Mouse (Mus musculus) intestine, embryonic 15.5 days (tissue): ENCODE results near the gene Ccr6. TPM values are rescaled to one million over a fixed set of nuclear protein-coding genes. Genes with fewer than 3 reads are reported as not detected.
"Not testable (repeated sequence)": the region's sequence is repeated elsewhere in the genome, so short reads cannot be mapped to it uniquely, and the experiment has no call there.

Experiments used
- ATAC-seq: fragments of 200-750 bp; cut with Nextera tagmentation; 2 replicates; pipeline ENCODE4 v1.8.0; 2017; ENCODE audit warnings: moderate TSS enrichment, moderate library complexity
- H3K27ac ChIP-seq: fragments of 300-500 bp; sonication (generic); 2 replicates; pipeline ENCODE4 v1.5.1; 2015; ENCODE audit warnings: mild to moderate bottlenecking, inconsistent platforms
- H3K27me3 ChIP-seq: fragments of 300-500 bp; sonication (generic); replicated peaks from 2 replicates; pipeline ENCODE4 v1.6.1; 2015; ENCODE audit warnings: inconsistent platforms
- H3K36me3 ChIP-seq: fragments of 300-500 bp; sonication (generic); 2 replicates; pipeline ENCODE4 v1.6.1; 2015; ENCODE audit warnings: inconsistent platforms
- H3K4me1 ChIP-seq: fragments of 300-500 bp; sonication (generic); replicated peaks from 2 replicates; pipeline ENCODE4 v1.6.1; 2015; ENCODE audit warnings: inconsistent platforms
- H3K4me2 ChIP-seq: fragments of 300-500 bp; sonication (generic); replicated peaks from 2 replicates; pipeline ENCODE4 v1.6.1; 2015; ENCODE audit warnings: mild to moderate bottlenecking, inconsistent platforms
- H3K4me3 ChIP-seq: fragments of 300-500 bp; sonication (generic); replicated peaks from 2 replicates; pipeline ENCODE4 v1.5.1; 2015; ENCODE audit warnings: inconsistent platforms
- H3K9ac ChIP-seq: fragments of 300-500 bp; sonication (generic); 2 replicates; pipeline ENCODE4 v1.6.1; 2015; ENCODE audit warnings: inconsistent platforms
- H3K9me3 ChIP-seq: fragments of 300-500 bp; sonication (generic); 2 replicates; pipeline ENCODE4 v1.6.1; 2016; ENCODE audit warnings: inconsistent platforms
- WGBS: fragments of 180-500 bp; shearing (Covaris S2); methylation state at CpG from one replicate; pipeline ENCODE4 v1.1.7; 2015; 5-methylcytosine and 5-hydroxymethylcytosine counted together
- polyA plus RNA-seq: library from polyadenylated mRNA; unstranded; fragments of >200 nt; fragmentation: Nextera tagmentation; extraction: Ambion mirVana; gene quantifications from 2 replicates; pipeline ENCODE4 v1.2.1, GENCODE M21; 2015

Ccr6 gene
- polyA plus RNA-seq, 1 experiment from 2014 or later = 0.50 TPM

- no peaks in the 10 kb centered on the region for H3K9me3 ChIP-seq
- H3K4me1 ChIP-seq = 0 out of 2 replicates have a peak, but pooled peaks cover 2% of the 10 kb centered on the region
- H3K4me2 ChIP-seq = no peak overlapping the region
- ATAC-seq = no peak
- H3K27ac ChIP-seq = no peak overlapping the region
- no peaks in the 10 kb centered on the region for H3K27me3 ChIP-seq
- 85% methylated on average over 3 of the region's 3 CpGs for WGBS
- no peak overlapping the region for H3K9ac ChIP-seq
- H3K4me3 ChIP-seq = no peak overlapping the region
- H3K36me3 ChIP-seq = no peaks in the 10 kb centered on the region
These were observed 3.7 kb downstream of the Ccr6 start for GRCm38 (mm10) chr17:8239561-8239960.

- Histone ChIP-seq H3K4me2 (no peak overlapping the region), H3K4me3 (no peak overlapping the region), H3K27ac (no peak overlapping the region), H3K9ac (no peak overlapping the region), H3K36me3 (no peaks in the 10 kb centered on the region), H3K4me1 (0 out of 2 replicates have a peak, but pooled peaks cover 3% of the 10 kb centered on the region), H3K9me3 (no peaks in the 10 kb centered on the region), H3K27me3 (no peaks in the 10 kb centered on the region)
- no peak for ATAC-seq
- 57% methylated on average over 4 of the region's 4 CpGs for WGBS
These were observed 4.7 kb downstream of the Ccr6 start for GRCm38 (mm10) chr17:8240517-8240916.

- no peaks in the 10 kb centered on the region for H3K9me3 ChIP-seq
- no peak overlapping the region for H3K4me3 ChIP-seq
- 0 out of 2 replicates have a peak, but pooled peaks cover 3% of the 10 kb centered on the region for H3K4me1 ChIP-seq
- no peaks in the 10 kb centered on the region for H3K27me3 ChIP-seq
- H3K27ac ChIP-seq = no peak overlapping the region
- no peak for ATAC-seq
- no peaks in the 10 kb centered on the region for H3K36me3 ChIP-seq
- no peak overlapping the region for H3K9ac ChIP-seq
- H3K4me2 ChIP-seq = no peak overlapping the region
- 75% methylated on average over 12 of the region's 12 CpGs for WGBS
These were observed 5.8 kb downstream of the Ccr6 start for GRCm38 (mm10) chr17:8241645-8242044.

- Histone ChIP-seq H3K27me3 (no peaks in the 10 kb centered on the region), H3K4me2 (no peak overlapping the region), H3K27ac (no peak overlapping the region), H3K9ac (no peak overlapping the region), H3K9me3 (no peaks in the 10 kb centered on the region), H3K4me3 (no peak overlapping the region), H3K4me1 (0 out of 2 replicates have a peak, but pooled peaks cover 3% of the 10 kb centered on the region), H3K36me3 (no peaks in the 10 kb centered on the region)
- WGBS = 80% methylated on average over 11 of the region's 11 CpGs
- ATAC-seq = no peak
These were observed 6.3 kb downstream of the Ccr6 start for GRCm38 (mm10) chr17:8242186-8242585.

- no peak overlapping the region for H3K27ac ChIP-seq
- H3K9ac ChIP-seq = no peak overlapping the region
- H3K4me1 ChIP-seq = 0 out of 2 replicates have a peak, but pooled peaks cover 3% of the 10 kb centered on the region
These were observed 8.3 kb downstream of the Ccr6 start for GRCm38 (mm10) chr17:8244124-8244523.

GRCm38 (mm10) chr17:8246102-8246754 is 10.4 kb downstream of the Ccr6 start:
- Histone ChIP-seq H3K27me3 (no peaks in the 10 kb centered on the region), H3K9ac (no peak overlapping the region), H3K4me3 (no peak overlapping the region), H3K4me1 (0 out of 2 replicates have a peak, but pooled peaks cover 3% of the 10 kb centered on the region), H3K27ac (peak overlapping the region; percentile 17), H3K9me3 (no peaks in the 10 kb centered on the region), H3K36me3 (no peaks in the 10 kb centered on the region), H3K4me2 (0 out of 2 replicates have a peak overlapping the region, but pooled peaks have one; percentile 6)
- ATAC-seq = peak; percentile 69
- WGBS = 53% methylated on average over 4 of the region's 4 CpGs

More at GRCm38 (mm10) chr17:8244124-8244523, 8.3 kb downstream of the Ccr6 start:
- no peaks in the 10 kb centered on the region for H3K9me3 ChIP-seq
- no peaks in the 10 kb centered on the region for H3K27me3 ChIP-seq
- 60% methylated on average over 2 of the region's 2 CpGs for WGBS
- no peaks in the 10 kb centered on the region for H3K36me3 ChIP-seq
- no peak overlapping the region for H3K4me3 ChIP-seq
- no peak overlapping the region for H3K4me2 ChIP-seq
- ATAC-seq = no peak

GRCm38 (mm10) chr17:8251704-8252103 is 15.9 kb downstream of the Ccr6 start:
- Histone ChIP-seq H3K9ac (no peak overlapping the region), H3K4me3 (no peak overlapping the region), H3K36me3 (no peaks in the 10 kb centered on the region), H3K9me3 (no peaks in the 10 kb centered on the region), H3K4me2 (no peak overlapping the region), H3K27ac (no peak overlapping the region), H3K4me1 (no peaks in the 10 kb centered on the region), H3K27me3 (no peaks in the 10 kb centered on the region)
- 92% methylated on average over 7 of the region's 7 CpGs for WGBS
- ATAC-seq = no peak

GRCm38 (mm10) chr17:8254268-8254667 is 18.4 kb downstream of the Ccr6 start:
- no peak for ATAC-seq
- H3K36me3 ChIP-seq = no peaks in the 10 kb centered on the region
- no peak overlapping the region for H3K27ac ChIP-seq
- no peak overlapping the region for H3K4me3 ChIP-seq
- no peaks in the 10 kb centered on the region for H3K9me3 ChIP-seq
- H3K9ac ChIP-seq = no peak overlapping the region
- H3K4me1 ChIP-seq = no peaks in the 10 kb centered on the region
- H3K27me3 ChIP-seq = no peaks in the 10 kb centered on the region
- H3K4me2 ChIP-seq = no peak overlapping the region

- Histone ChIP-seq H3K9ac (no peak overlapping the region), H3K27ac (no peak overlapping the region), H3K4me1 (no peaks in the 10 kb centered on the region), H3K4me3 (no peak overlapping the region), H3K36me3 (no peaks in the 10 kb centered on the region), H3K27me3 (no peaks in the 10 kb centered on the region), H3K4me2 (no peak overlapping the region), H3K9me3 (no peaks in the 10 kb centered on the region)
- no peak for ATAC-seq
- WGBS = 59% methylated on average over 3 of the region's 3 CpGs
These were observed 19.1 kb downstream of the Ccr6 start for GRCm38 (mm10) chr17:8254914-8255313.

- Histone ChIP-seq H3K9me3 (no peaks in the 10 kb centered on the region), H3K4me3 (no peak overlapping the region), H3K36me3 (no peaks in the 10 kb centered on the region)
These were observed 19.7 kb downstream of the Ccr6 start for GRCm38 (mm10) chr17:8255583-8255982.

GRCm38 (mm10) chr17:8256982-8257381 is 21.1 kb downstream of the Ccr6 start:
- Histone ChIP-seq H3K4me1 (no peaks in the 10 kb centered on the region), H3K27me3 (no peaks in the 10 kb centered on the region), H3K27ac (no peak overlapping the region), H3K9ac (no peak overlapping the region), H3K4me3 (no peak overlapping the region), H3K36me3 (no peaks in the 10 kb centered on the region), H3K9me3 (no peaks in the 10 kb centered on the region), H3K4me2 (no peak overlapping the region)
- 72% methylated on average over 8 of the region's 8 CpGs for WGBS
- ATAC-seq = no peak

More at GRCm38 (mm10) chr17:8255583-8255982, 19.7 kb downstream of the Ccr6 start:
- Histone ChIP-seq H3K27ac (no peak overlapping the region), H3K9ac (no peak overlapping the region), H3K4me2 (no peak overlapping the region), H3K4me1 (no peaks in the 10 kb centered on the region), H3K27me3 (no peaks in the 10 kb centered on the region)
- 83% methylated on average over 6 of the region's 6 CpGs for WGBS
- no peak for ATAC-seq

GRCm38 (mm10) chr17:8264638-8265037 is 28.8 kb downstream of the Ccr6 start:
- not testable (repeated sequence) for H3K27ac ChIP-seq, H3K27me3 ChIP-seq, H3K9ac ChIP-seq, H3K4me1 ChIP-seq, H3K9me3 ChIP-seq, H3K36me3 ChIP-seq, H3K4me3 ChIP-seq, H3K4me2 ChIP-seq
- 11% methylated on average over 7 of the region's 7 CpGs for WGBS
- peak; percentile 47; the same call in 1 of the 2 replicates for ATAC-seq
